Mouse (Mus musculus) urinary bladder, postnatal 10 days (tissue): ENCODE results near the gene Me3.

Experiments used
- DNase-seq: peaks from one replicate; pipeline ENCODE4 v3.0.0; 2022; ENCODE audit warnings: low spot score

The Me3 gene

GRCm38 (mm10) chr7:89903442-89904343, 271.5 kb downstream of the Me3 start, which contains the start of gene Ccdc81:
Gene Ccdc81 (minus strand): TSS chr7:89903629.
- DNase-seq: no peak
